In genomic region chr10:14468623-14469022, GRCm38 (mm10) we compare ENCODE assay signal across 34 mouse cellular contexts.
A peak's percentile ranks its signal among the peaks of the same experiment; 100 is the strongest.
DNase-seq lines count a peak whose midpoint lies in the region; ATAC-seq lines count a peak whose summit lies in the region.
"Had no signal": no experiment of that assay in that cellular context is flagged by ENCODE, and none has a peak within 500 bp of the region (broad histone marks: within the 10 kb centered on the region; RNA-seq: fewer than 3 reads in every experiment).

No protein-coding gene starts in this region.

- H3K27me3 ChIP-seq in embryonic facial prominence, embryonic 14.5 days (replicated peaks; ENCODE audit: control insufficient read depth, insufficient read depth, low read length) = no peaks in the 10 kb centered on the region
- no peaks in the 10 kb centered on the region for H3K27me3 ChIP-seq in embryonic facial prominence, embryonic 10.5 days (replicated peaks; ENCODE audit: low read depth, poor library complexity, severe bottlenecking)
- H3K27me3 ChIP-seq in heart, embryonic 16.5 days (ENCODE audit: control insufficient read depth, insufficient read depth, low read length) = no peaks in the 10 kb centered on the region
- H3K27me3 ChIP-seq in heart, embryonic 10.5 days (ENCODE audit: insufficient read depth, poor library complexity, severe bottlenecking) = no peaks in the 10 kb centered on the region
- no peaks in the 10 kb centered on the region for H3K27me3 ChIP-seq in lung, embryonic 16.5 days (ENCODE audit: control insufficient read depth, insufficient read depth, low read depth, low read length)
- H3K27me3 ChIP-seq: embryonic facial prominence, embryonic 13.5 days; kidney, embryonic 15.5 days; limb, embryonic 13.5 days; Patski had no signal

- H3K36me3 ChIP-seq in embryonic facial prominence, embryonic 14.5 days (ENCODE audit: control insufficient read depth, insufficient read depth, low read length) = no peaks in the 10 kb centered on the region
- H3K36me3 ChIP-seq in embryonic facial prominence, embryonic 10.5 days (replicated peaks) = no peaks in the 10 kb centered on the region
- H3K36me3 ChIP-seq in heart, embryonic 16.5 days (ENCODE audit: control insufficient read depth, insufficient read depth) = no peaks in the 10 kb centered on the region
- no peaks in the 10 kb centered on the region for H3K36me3 ChIP-seq in heart, embryonic 10.5 days
- H3K36me3 ChIP-seq in lung, embryonic 16.5 days (ENCODE audit: control insufficient read depth, insufficient read depth, low read length) = peaks cover 5% of the 10 kb centered on the region; the same call in 1 of the 2 replicates
- H3K36me3 ChIP-seq: embryonic facial prominence, embryonic 13.5 days; G1E; kidney, embryonic 15.5 days; limb, embryonic 13.5 days had no signal

- 65% methylated on average over 10 of the region's 10 CpGs for WGBS in embryonic facial prominence, embryonic 14.5 days
- WGBS in embryonic facial prominence, embryonic 10.5 days = 93% methylated on average over 10 of the region's 10 CpGs
- 36% methylated on average over 10 of the region's 10 CpGs for WGBS in heart, embryonic 16.5 days
- 60% methylated on average over 10 of the region's 10 CpGs for WGBS in heart, embryonic 10.5 days
- WGBS in lung, embryonic 16.5 days = 45% methylated on average over 10 of the region's 10 CpGs

- no peak overlapping the region for H3K27ac ChIP-seq in embryonic facial prominence, embryonic 14.5 days (replicated peaks; ENCODE audit: low read depth, low read length)
- H3K27ac ChIP-seq in embryonic facial prominence, embryonic 10.5 days (replicated peaks) = no peak overlapping the region
- H3K27ac ChIP-seq in heart, embryonic 16.5 days (ENCODE audit: low read length) = no peak overlapping the region
- no peak overlapping the region for H3K27ac ChIP-seq in heart, embryonic 10.5 days
- peak overlapping the region; percentile 39; the same call in 1 of the 2 replicates for H3K27ac ChIP-seq in lung, embryonic 16.5 days (ENCODE audit: low read length)
- H3K27ac ChIP-seq: embryonic facial prominence, embryonic 13.5 days; gastrocnemius, adult 2 months; kidney, embryonic 15.5 days; layer of hippocampus, adult 2 months; limb, embryonic 13.5 days; stomach, postnatal 0 days had no signal

- no peak overlapping the region for H3K4me3 ChIP-seq in embryonic facial prominence, embryonic 14.5 days (ENCODE audit: low read depth, low read length)
- H3K4me3 ChIP-seq in embryonic facial prominence, embryonic 10.5 days = no peak overlapping the region
- H3K4me3 ChIP-seq in heart, embryonic 16.5 days (ENCODE audit: low read length) = no peak overlapping the region
- no peak overlapping the region for H3K4me3 ChIP-seq in heart, embryonic 10.5 days
- H3K4me3 ChIP-seq in lung, embryonic 16.5 days (ENCODE audit: low read length) = no peak overlapping the region
- H3K4me3 ChIP-seq: embryonic facial prominence, embryonic 13.5 days; erythroblast, embryonic 14.5 days; gastrocnemius, adult 2 months; kidney, embryonic 15.5 days; layer of hippocampus, adult 2 months; limb, embryonic 13.5 days had no signal

- ATAC-seq in embryonic facial prominence, embryonic 14.5 days (ENCODE audit: low read depth) = no peak
- ATAC-seq in heart, embryonic 16.5 days (replicated peaks; ENCODE audit: extremely low read depth, insufficient read depth, low FRiP score) = no peak; the same call in 1 of the 2 replicates
- ATAC-seq in lung, embryonic 16.5 days (ENCODE audit: low read depth) = peak; percentile 59
- ATAC-seq: forebrain, embryonic 16.5 days; hindbrain, embryonic 16.5 days; liver, postnatal 0 days; midbrain, embryonic 16.5 days; Patski had no signal

- no peaks in the 10 kb centered on the region for H3K9me3 ChIP-seq in embryonic facial prominence, embryonic 14.5 days (ENCODE audit: control insufficient read depth, low read length)
- H3K9me3 ChIP-seq in embryonic facial prominence, embryonic 10.5 days = no peaks in the 10 kb centered on the region
- no peaks in the 10 kb centered on the region for H3K9me3 ChIP-seq in heart, embryonic 16.5 days (replicated peaks; ENCODE audit: control insufficient read depth, low read length)
- no peaks in the 10 kb centered on the region for H3K9me3 ChIP-seq in heart, embryonic 10.5 days
- no peaks in the 10 kb centered on the region for H3K9me3 ChIP-seq in lung, embryonic 16.5 days (ENCODE audit: control insufficient read depth, low read length)
- H3K9me3 ChIP-seq: embryonic facial prominence, embryonic 13.5 days; G1E; kidney, embryonic 15.5 days; limb, embryonic 13.5 days had no signal

- no peak overlapping the region for H3K4me2 ChIP-seq in embryonic facial prominence, embryonic 14.5 days (ENCODE audit: low read depth, low read length)
- peak overlapping the region; percentile 34 for H3K4me2 ChIP-seq in heart, embryonic 16.5 days (ENCODE audit: low read depth, low read length)
- no peak overlapping the region for H3K4me2 ChIP-seq in lung, embryonic 16.5 days (ENCODE audit: low read depth, low read length)
- H3K4me2 ChIP-seq: embryonic facial prominence, embryonic 13.5 days; kidney, embryonic 15.5 days; limb, embryonic 13.5 days; liver, embryonic 11.5 days; midbrain, embryonic 11.5 days had no signal

- no peak overlapping the region for H3K9ac ChIP-seq in embryonic facial prominence, embryonic 14.5 days (ENCODE audit: low read depth, low read length)
- H3K9ac ChIP-seq in heart, embryonic 16.5 days (ENCODE audit: low read length) = no peak overlapping the region
- no peak overlapping the region for H3K9ac ChIP-seq in lung, embryonic 16.5 days (ENCODE audit: low read length)
- H3K9ac ChIP-seq: embryonic facial prominence, embryonic 13.5 days; kidney, embryonic 15.5 days; limb, embryonic 13.5 days; liver, postnatal 0 days had no signal

- DNase-seq in embryonic facial prominence, embryonic 14.5 days (ENCODE audit: low spot score) = peak; percentile 41
- DNase-seq in embryonic facial prominence, embryonic 10.5 days (ENCODE audit: low spot score) = no peak
- DNase-seq in heart, embryonic 10.5 days (ENCODE audit: low spot score) = no peak
- DNase-seq in lung, postnatal 36 days = peak; percentile 61
- no peak for DNase-seq in right cerebral cortex, adult 18-20 months
- no peak for DNase-seq in kidney, postnatal 14 days
- DNase-seq: adrenal gland, postnatal 10 days; cerebellum, adult 11 months; cerebellum, adult 9-10 months; cerebellum, postnatal 36 days; embryo, embryonic 11 days; gastrocnemius, adult 2 months; gastrocnemius, postnatal 36 days; kidney, adult 18-20 months; kidney, postnatal 36 days; liver, postnatal 0 days; spleen, adult 18-20 months; thymus, adult 2 months; thymus, postnatal 36 days had no signal

- H3K4me1 ChIP-seq in embryonic facial prominence, embryonic 14.5 days (ENCODE audit: control insufficient read depth, insufficient read depth, low read length) = peaks cover 9% of the 10 kb centered on the region; the same call in 1 of the 2 replicates
- 0 out of 2 replicates have a peak, but pooled peaks cover 6% of the 10 kb centered on the region for H3K4me1 ChIP-seq in embryonic facial prominence, embryonic 10.5 days
- H3K4me1 ChIP-seq in heart, embryonic 16.5 days (ENCODE audit: control insufficient read depth, insufficient read depth, low read length) = peaks cover 11% of the 10 kb centered on the region
- H3K4me1 ChIP-seq in heart, embryonic 10.5 days = no peaks in the 10 kb centered on the region
- H3K4me1 ChIP-seq in lung, embryonic 16.5 days (replicated peaks; ENCODE audit: control insufficient read depth, insufficient read depth, low read length) = peaks cover 16% of the 10 kb centered on the region

Comparison
In these comparisons a context has a peak if more than half of its experiments do, and no peak if none do; other contexts are left out.
1. DNase-seq: peak in embryonic facial prominence, embryonic 14.5 days (single experiment) and lung, postnatal 36 days (single experiment); none in embryonic facial prominence, embryonic 10.5 days (single experiment), heart, embryonic 10.5 days (single experiment), right cerebral cortex, adult 18-20 months (single experiment) and kidney, postnatal 14 days (single experiment).